Mouse (Mus musculus) granulocyte monocyte progenitor cell, adult 5-6 weeks (primary cell): ENCODE data around the gene Lilra6. TPM values are rescaled to one million over a fixed set of nuclear protein-coding genes. Genes with fewer than 3 reads are reported as not detected.
"Not testable (repeated sequence)": the region's sequence is repeated elsewhere in the genome, so short reads cannot be mapped to it uniquely, and the experiment has no call there.

Source experiments
- ATAC-seq: replicated peaks from 2 replicates; pipeline ENCODE4 v1.8.0; 2016; ENCODE audit warnings: mild to moderate bottlenecking, moderate TSS enrichment, inconsistent platforms; ENCODE audit not compliant: poor library complexity, severe bottlenecking
- total RNA-seq, 2 experiments: library from RNA; stranded (forward) in 1 of 2; stranded (reverse) in 1 of 2; fragments of 200-712, 200-1000 nt in 1 of 2; fragments of >200 nt in 1 of 2; fragmentation: Nextera tagmentation in 1 of 2; gene quantifications; 2 replicates each; pipeline ENCODE4 v1.2.3; 2014 to 2017

Gene Lilra6
- not detected in 2 replicates for total RNA-seq (2014; fragmentation: Nextera tagmentation)
- total RNA-seq (2017), result 1.6 TPM in 1 of 2 replicates, not detected in the other

GRCm38 (mm10) chr7:3915387-3915786, at the start of gene Lilra6:
Lilra6 (minus strand) TSS chr7:3915503.
- ATAC-seq, result peak; percentile 44; the same call in 1 of the 2 replicates

DNA sequence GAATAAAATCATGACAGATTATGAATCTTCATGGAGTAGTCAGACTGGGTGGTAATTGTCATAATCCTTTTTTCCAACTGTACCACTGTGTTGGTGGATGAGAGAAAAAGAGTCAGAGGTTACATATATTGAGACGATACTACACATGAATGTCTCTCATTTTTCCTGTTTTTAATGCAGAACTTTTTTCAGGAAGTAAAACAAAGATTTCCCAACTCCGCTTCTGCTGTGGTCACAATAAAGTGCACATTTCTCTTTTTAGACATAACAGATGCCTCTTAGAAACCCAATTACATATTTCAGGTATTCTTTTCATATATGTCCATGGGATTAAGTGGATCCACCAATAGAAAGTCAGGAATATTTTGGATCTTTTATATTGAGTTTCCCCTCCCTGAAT, 46.7 kb upstream of the Lilra6 start:
- ATAC-seq, result peak; percentile 84

DNA sequence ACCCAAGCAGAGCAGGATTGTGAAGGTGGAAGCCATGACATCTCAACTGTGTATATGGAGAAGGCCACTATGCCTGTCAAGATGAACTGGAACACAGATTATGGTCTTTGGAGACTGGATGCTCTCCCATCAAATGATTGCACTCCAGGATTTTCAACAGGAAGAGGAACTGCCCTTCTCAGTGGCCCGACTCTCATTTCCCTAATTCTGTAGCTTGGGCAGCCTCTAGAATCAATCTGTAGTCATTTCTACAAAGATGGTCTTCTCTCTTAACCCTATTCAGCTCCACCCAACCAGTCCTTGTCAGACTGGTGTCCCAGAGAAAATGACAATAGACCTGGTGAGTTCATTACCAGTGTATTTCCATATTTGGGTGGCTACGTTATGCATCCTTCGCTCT, 42.1 kb upstream of the Lilra6 start:
- ATAC-seq, result peak; percentile 83

GRCm38 (mm10) chr7:3949159-3949558, 33.9 kb upstream of the Lilra6 start:
- ATAC-seq, result no peak

GRCm38 (mm10) chr7:3948223-3948622, 32.9 kb upstream of the Lilra6 start:
- peak; percentile 72 for ATAC-seq

DNA sequence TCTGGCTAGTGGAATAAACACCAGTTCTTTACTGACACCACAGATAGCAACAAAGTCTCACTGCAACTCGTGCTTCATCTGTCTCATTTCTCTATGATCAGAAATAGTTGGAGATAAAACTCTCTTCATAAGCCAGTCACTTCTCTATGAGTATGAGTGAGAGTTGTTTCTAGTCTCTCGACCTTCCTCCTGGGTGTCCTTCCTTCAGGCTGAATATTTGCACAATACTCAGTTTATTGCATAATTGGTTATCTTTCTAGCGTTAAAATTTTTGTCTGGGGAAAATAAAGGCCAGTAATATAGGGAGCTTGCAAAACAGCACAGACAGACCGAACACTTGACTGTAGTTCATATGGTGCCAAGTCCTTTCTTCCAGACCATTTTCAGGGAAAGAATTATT, 30.8 kb upstream of the Lilra6 start:
- ATAC-seq, result peak; percentile 78

DNA sequence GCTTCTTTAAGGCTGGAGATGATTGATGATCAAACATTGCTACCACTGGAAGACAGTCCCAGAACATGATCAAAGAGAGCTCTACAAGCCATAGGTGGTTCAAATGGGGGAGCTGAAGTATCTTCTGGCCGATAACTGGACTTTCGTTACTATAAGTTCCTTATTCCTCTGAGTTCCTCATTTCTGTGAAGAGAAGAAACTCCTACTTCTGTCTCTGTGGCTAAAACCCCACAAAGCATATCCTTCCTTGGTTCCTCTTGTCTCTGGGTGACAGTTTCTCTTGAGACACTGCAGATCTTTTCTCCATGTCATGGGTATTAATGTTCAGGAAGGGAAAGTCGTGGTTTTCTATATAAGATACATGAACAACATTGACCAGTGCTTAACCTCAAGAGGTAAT, 25.6 kb upstream of the Lilra6 start:
- ATAC-seq, result peak; percentile 99

GRCm38 (mm10) chr7:3939866-3940525, 24.7 kb upstream of the Lilra6 start:
- ATAC-seq, result no peak

DNA sequence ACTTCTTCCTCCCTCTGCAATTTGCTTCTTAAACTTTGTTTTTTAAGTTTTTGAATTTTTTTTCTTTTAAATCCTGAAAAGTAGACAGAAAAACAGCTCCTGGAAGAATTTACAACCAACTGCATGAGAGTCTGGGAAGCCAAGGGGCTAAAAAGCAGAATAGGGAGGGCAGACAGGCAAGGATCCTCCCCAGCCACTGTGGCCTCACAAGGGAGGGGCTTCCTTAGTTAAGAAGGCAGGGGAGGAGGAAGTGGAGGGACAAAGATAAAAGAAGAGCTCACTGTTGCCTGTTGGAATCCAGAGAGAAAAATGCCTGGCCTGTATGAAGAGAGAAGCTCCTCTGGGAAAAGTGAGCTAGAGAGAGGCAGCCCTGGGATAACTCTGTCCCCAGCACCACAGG, 20.2 kb upstream of the Lilra6 start:
- peak; percentile 83 for ATAC-seq

GRCm38 (mm10) chr7:3903704-3904103, 11.6 kb downstream of the Lilra6 start:
- no peak for ATAC-seq

DNA sequence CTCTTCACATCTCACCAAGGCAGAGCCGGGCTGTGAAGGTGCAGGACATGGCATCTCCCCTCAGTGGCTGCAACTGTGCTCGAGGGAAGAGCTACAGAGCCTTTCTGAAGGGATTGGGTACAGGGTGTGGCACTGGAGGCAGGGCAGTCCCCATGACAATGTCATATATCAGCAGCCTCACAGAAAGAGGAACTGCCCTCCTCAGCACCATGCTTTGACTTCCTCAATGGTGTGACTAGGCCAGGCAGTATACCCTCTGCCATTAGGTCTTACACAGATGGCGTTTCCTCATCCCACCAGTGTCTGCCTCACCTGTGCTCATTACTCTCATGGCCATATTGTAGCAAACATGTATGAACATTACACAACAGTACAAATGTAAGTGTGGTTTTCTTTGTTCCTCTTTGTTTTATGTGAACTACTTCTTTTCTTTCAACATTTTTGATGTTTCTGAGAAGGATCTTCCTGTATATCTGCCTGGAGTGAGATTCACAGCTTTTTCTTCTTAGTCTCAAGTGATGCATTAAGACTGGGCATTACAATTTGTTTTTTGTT, 17.2 kb downstream of the Lilra6 start, which contains the start of gene Gm14548:
Gm14548 (minus strand) TSS at position 85 of the 555 bp plus-strand sequence.
- ATAC-seq, result peak; percentile 96

DNA sequence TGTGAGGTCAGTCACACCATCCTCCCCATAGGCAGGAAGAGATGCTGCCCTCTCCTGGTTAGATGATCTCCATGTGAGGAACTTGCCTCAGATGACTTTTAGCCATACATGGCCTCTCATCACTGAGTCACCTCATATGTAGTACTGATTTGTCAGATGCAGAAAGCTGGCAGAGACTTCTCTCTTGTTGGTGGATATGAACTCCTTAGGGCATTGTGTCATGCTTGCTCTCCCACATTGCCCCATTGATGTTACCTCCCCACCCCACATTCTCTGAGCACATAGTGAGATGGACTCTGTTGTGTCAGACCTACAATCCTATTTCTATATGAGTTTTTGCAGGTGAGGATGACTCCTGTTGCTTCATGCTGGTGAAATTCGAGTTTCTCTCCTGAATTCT, 40.3 kb downstream of the Lilra6 start:
- not testable (repeated sequence) for ATAC-seq

Other genes starting within 250 kb of the Lilra6 start
- 5.2 and 6.6 TPM in 2 replicates for gene Leng1, start 249.7 kb downstream of the Lilra6 start, total RNA-seq (2014; fragmentation: Nextera tagmentation)
- 4.7 and 7.2 TPM in 2 replicates for gene Leng1, start 249.7 kb downstream of the Lilra6 start, total RNA-seq (2017)
- 4.7 and 11.5 TPM in 2 replicates for gene Tmc4, start 237.9 kb downstream of the Lilra6 start, total RNA-seq (2014; fragmentation: Nextera tagmentation)
- gene Tmc4, start 237.9 kb downstream of the Lilra6 start, total RNA-seq (2017), result 2.2 and 2.3 TPM in 2 replicates
- gene Tsen34, start 222.6 kb downstream of the Lilra6 start, total RNA-seq (2014; fragmentation: Nextera tagmentation), result 21.2 and 28.7 TPM in 2 replicates
- 31.6 and 37.5 TPM in 2 replicates for gene Tsen34, start 222.6 kb downstream of the Lilra6 start, total RNA-seq (2017)
- 63.5 and 76.3 TPM in 2 replicates for gene Mboat7, start 222.0 kb downstream of the Lilra6 start, total RNA-seq (2014; fragmentation: Nextera tagmentation)
- gene Mboat7, start 222.0 kb downstream of the Lilra6 start, total RNA-seq (2017), result 22.6 and 38.3 TPM in 2 replicates
- 3,458 and 3,628 TPM in 2 replicates for gene Rps9, start 211.5 kb downstream of the Lilra6 start, total RNA-seq (2014; fragmentation: Nextera tagmentation)
- gene Rps9, start 211.5 kb downstream of the Lilra6 start, total RNA-seq (2017), result 1,516 and 1,598 TPM in 2 replicates
- 3.8 TPM in 1 of 2 replicates, not detected in the other for gene Pirb, start 195.1 kb downstream of the Lilra6 start, total RNA-seq (2014; fragmentation: Nextera tagmentation)
- gene Pirb, start 195.1 kb downstream of the Lilra6 start, total RNA-seq (2017), result 3.1 and 3.3 TPM in 2 replicates
- not detected in 2 replicates for gene Gm15448, start 89.8 kb downstream of the Lilra6 start, total RNA-seq (2014; fragmentation: Nextera tagmentation)
- gene Gm15448, start 89.8 kb downstream of the Lilra6 start, total RNA-seq (2017), result 0.52 TPM in 1 of 2 replicates, not detected in the other
- 0.43 TPM in 1 of 2 replicates, not detected in the other for gene Pira2, start 70.5 kb downstream of the Lilra6 start, total RNA-seq (2014; fragmentation: Nextera tagmentation)
- gene Pira2, start 70.5 kb downstream of the Lilra6 start, total RNA-seq (2017), result 0.60 and 1.9 TPM in 2 replicates
- 1.4 TPM in 1 of 2 replicates, not detected in the other for gene Gm14548, start 17.4 kb downstream of the Lilra6 start, total RNA-seq (2014; fragmentation: Nextera tagmentation)
- 1.7 TPM in 1 of 2 replicates, not detected in the other for gene Gm14548, start 17.4 kb downstream of the Lilra6 start, total RNA-seq (2017)
- gene Lair1, start 147.7 kb upstream of the Lilra6 start, total RNA-seq (2014; fragmentation: Nextera tagmentation), result 32.6 and 38.7 TPM in 2 replicates
- 78.9 and 81.0 TPM in 2 replicates for gene Lair1, start 147.7 kb upstream of the Lilra6 start, total RNA-seq (2017)
- gene Ttyh1, start 203.9 kb upstream of the Lilra6 start, total RNA-seq (2014; fragmentation: Nextera tagmentation), result not detected in 2 replicates
- 0.09 and 0.52 TPM in 2 replicates for gene Ttyh1, start 203.9 kb upstream of the Lilra6 start, total RNA-seq (2017)
- gene Leng8, start 221.5 kb upstream of the Lilra6 start, total RNA-seq (2014; fragmentation: Nextera tagmentation), result 69.9 and 91.7 TPM in 2 replicates
- gene Leng8, start 221.5 kb upstream of the Lilra6 start, total RNA-seq (2017), result 18.0 and 26.4 TPM in 2 replicates
- gene Leng9, start 234.9 kb upstream of the Lilra6 start, total RNA-seq (2014; fragmentation: Nextera tagmentation), result 0.32 TPM in 1 of 2 replicates, not detected in the other
- 1.4 and 2.0 TPM in 2 replicates for gene Leng9, start 234.9 kb upstream of the Lilra6 start, total RNA-seq (2017)
- gene Cdc42ep5, start 249.4 kb upstream of the Lilra6 start, total RNA-seq (2014; fragmentation: Nextera tagmentation), result not detected in 2 replicates
- gene Cdc42ep5, start 249.4 kb upstream of the Lilra6 start, total RNA-seq (2017), result 0.21 TPM in 1 of 2 replicates, not detected in the other